Mouse (Mus musculus): ENCODE measurements around the gene Irf8. TPM values are rescaled to one million over a fixed set of nuclear protein-coding genes. Genes with fewer than 3 reads are reported as not detected.
A peak's percentile ranks its signal among the peaks of the same experiment; 100 is the strongest.
"Not testable (repeated sequence)": the region's sequence is repeated elsewhere in the genome, so short reads cannot be mapped to it uniquely, and the experiment has no call there.

Irf8 gene
- polyA plus RNA-seq, 1 experiment from 2014 or later, result 4.7 TPM

DNA sequence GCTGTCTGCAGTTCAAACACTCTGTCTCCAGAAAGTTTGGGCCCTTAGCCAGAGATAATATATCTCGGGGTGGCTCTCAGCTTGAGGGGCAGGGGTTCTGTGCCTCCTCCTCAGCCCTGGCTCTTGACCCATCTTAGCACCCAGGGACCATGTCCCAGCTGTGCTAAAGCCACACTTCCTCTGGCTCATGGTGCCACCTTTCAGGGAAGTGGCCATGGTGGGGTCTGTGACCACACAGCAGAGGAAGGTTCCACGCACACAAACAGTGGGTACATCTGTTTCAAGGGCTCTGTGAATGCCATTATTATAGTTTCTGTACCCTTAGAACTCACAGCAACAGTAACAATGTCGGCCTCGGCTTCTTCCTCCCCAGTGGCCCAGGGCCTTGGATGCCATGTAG, 47.6 kb downstream of the Irf8 start:
- Histone ChIP-seq H3K36me3 (no peaks in the 10 kb centered on the region), H3K9ac (replicated peaks) (no peak overlapping the region), H3K9me3 (no peaks in the 10 kb centered on the region), H3K27ac (replicated peaks) (no peak overlapping the region), H3K4me1 (no peaks in the 10 kb centered on the region), H3K4me2 (replicated peaks) (no peak overlapping the region), H3K27me3 (0 out of 2 replicates have a peak, but pooled peaks cover 7% of the 10 kb centered on the region), H3K4me3 (no peak overlapping the region)
- 85% methylated on average over 4 of the region's 4 CpGs for WGBS
- no peak for ATAC-seq (ENCODE audit: low FRiP score, low read depth)

DNA sequence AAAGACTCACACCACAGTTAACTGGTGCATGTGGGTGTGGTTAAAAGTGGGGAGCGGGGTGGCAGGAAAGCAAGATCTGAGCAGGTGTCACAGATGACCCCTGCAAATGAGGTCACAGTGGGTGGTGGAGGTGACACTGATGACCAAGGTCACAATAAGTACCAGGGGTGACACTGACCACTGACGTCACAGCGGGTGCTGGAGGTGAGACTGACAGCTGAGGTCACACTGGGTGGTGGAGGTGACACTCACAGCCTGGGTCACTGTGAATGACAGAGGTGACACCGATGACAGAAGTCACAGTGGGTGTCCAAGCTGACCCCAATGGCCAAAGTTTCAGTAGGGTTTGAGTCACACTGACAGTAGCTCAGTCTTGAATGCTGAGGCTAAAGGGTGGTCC, 50.6 kb downstream of the Irf8 start:
- no peak overlapping the region for H3K4me2 ChIP-seq (replicated peaks)
- 82% methylated on average over 4 of the region's 4 CpGs for WGBS
- H3K4me3 ChIP-seq, result no peak overlapping the region
- no peaks in the 10 kb centered on the region for H3K27me3 ChIP-seq
- no peaks in the 10 kb centered on the region for H3K9me3 ChIP-seq
- H3K4me1 ChIP-seq, result no peaks in the 10 kb centered on the region
- no peak overlapping the region for H3K27ac ChIP-seq (replicated peaks)
- no peaks in the 10 kb centered on the region for H3K36me3 ChIP-seq
- ATAC-seq (ENCODE audit: low FRiP score, low read depth), result no peak
- H3K9ac ChIP-seq (replicated peaks), result no peak overlapping the region

- WGBS, result 41% methylated on average over 5 of the region's 5 CpGs
- no peaks in the 10 kb centered on the region for H3K9me3 ChIP-seq
- no peaks in the 10 kb centered on the region for H3K27me3 ChIP-seq
- H3K4me1 ChIP-seq, result no peaks in the 10 kb centered on the region
- H3K27ac ChIP-seq (replicated peaks), result no peak overlapping the region
- no peak for ATAC-seq (ENCODE audit: low FRiP score, low read depth)
- no peak overlapping the region for H3K4me3 ChIP-seq
- no peak overlapping the region for H3K4me2 ChIP-seq (replicated peaks)
- H3K36me3 ChIP-seq, result no peaks in the 10 kb centered on the region
- H3K9ac ChIP-seq (replicated peaks), result no peak overlapping the region
Measured at GRCm38 (mm10) chr8:120787631-120788030, 51.5 kb downstream of the Irf8 start.

DNA sequence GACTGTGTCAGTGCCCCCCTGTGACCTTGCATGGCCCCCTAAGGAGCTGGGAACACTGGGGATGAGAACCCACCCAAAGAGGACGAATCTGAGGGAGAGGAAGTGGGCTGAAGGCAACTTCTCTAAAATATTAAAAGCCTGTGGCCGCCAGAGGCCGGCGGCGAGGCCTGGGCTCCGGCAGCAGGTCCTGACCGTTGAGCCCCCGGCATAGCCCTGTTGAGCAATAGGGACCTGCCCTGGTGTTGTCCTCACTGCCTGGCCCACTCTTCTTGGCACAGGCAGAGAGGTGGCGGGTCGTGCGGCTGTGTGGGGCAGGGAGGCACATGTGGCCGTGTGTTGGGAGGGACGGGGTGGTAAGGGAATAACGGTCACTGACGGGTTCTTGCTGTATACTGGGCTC, 56.6 kb downstream of the Irf8 start:
- Histone ChIP-seq H3K4me3 (no peak overlapping the region), H3K9ac (replicated peaks) (no peak overlapping the region), H3K4me1 (no peaks in the 10 kb centered on the region), H3K4me2 (replicated peaks) (no peak overlapping the region), H3K36me3 (no peaks in the 10 kb centered on the region), H3K27me3 (peaks cover 2% of the 10 kb centered on the region; the same call in 1 of the 2 replicates), H3K27ac (replicated peaks) (no peak overlapping the region), H3K9me3 (no peaks in the 10 kb centered on the region)
- 85% methylated on average over 15 of the region's 15 CpGs for whole genome bisulfite sequencing
- no peak for ATAC-seq (ENCODE audit: low FRiP score, low read depth)

DNA sequence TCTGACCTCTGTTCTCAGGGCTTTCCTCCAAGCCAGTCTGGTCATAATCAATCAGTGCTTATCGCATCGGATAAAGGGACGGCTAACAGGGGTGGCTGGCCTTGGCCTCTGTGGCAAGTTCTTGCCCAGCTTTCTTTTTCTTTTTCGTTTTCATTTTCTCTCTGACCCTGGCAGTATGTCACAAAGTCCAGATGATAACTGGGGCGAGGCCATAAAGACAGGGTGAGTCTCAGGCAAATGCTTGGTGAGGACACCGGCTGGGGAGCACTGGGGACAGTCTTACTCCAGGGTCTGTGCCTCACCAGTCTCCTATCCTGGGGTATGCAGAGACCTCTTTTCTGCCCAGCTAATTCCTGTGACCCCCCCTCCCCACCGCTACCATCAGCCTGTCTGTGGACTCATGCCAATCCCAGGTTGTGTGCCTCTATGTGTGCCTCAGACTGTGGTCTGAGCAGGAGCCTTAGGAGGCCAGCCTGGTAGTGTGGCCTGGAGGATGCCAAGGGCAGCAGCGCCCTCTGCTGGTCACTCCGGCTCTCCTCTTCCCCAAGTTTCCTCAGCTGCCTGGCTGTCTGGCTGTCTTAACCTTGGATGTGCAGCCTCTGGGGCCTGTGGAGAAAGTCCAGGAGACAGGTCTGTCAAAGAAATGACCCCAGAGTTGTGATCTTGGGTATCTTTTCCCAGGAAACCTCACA, 59.9 kb downstream of the Irf8 start:
- H3K36me3 ChIP-seq, result no peaks in the 10 kb centered on the region
- H3K27me3 ChIP-seq, result peaks cover 15% of the 10 kb centered on the region
- no peak overlapping the region for H3K4me2 ChIP-seq (replicated peaks)
- H3K9me3 ChIP-seq, result no peaks in the 10 kb centered on the region
- 0 out of 2 replicates have a peak, but pooled peaks have one; percentile 57 for ATAC-seq (ENCODE audit: low FRiP score, low read depth)
- WGBS, result 41% methylated on average over 9 of the region's 9 CpGs
- no peak overlapping the region for H3K27ac ChIP-seq (replicated peaks)
- no peaks in the 10 kb centered on the region for H3K4me1 ChIP-seq
- H3K9ac ChIP-seq (replicated peaks), result no peak overlapping the region
- no peak overlapping the region for H3K4me3 ChIP-seq

DNA sequence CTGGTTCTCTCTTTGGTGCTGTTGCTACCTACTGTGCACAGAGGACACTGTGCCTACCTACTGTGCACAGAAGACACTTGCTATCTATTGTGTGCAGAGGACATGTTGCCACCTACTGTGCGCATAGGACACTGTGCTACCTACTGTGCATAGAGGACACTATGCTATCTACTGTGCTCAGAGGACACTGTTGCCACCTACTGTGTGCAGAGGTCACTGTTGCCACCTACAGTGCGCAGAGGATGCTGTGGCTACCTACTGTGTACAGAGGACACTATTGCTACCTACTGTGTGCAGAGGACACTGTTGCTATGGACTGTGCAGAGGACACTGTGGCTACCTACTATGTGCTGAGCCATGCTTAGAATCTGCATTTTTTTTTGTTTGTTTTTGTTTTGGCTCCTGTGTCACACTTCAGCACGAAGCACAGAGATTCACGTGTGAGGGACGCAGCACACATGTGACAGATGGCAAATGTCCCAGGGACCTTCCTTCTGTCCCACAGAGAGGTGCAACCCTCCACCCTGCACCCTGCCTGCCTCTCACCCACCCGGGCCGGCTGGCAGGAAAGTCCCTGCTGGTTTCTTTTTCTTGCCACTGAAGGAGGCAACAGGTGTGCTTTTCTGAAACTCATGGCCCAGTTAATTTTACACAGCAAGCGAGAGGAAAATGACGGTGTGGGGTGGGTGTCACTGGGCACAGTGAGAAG, 61.0 kb downstream of the Irf8 start:
- H3K4me1 ChIP-seq, result no peaks in the 10 kb centered on the region
- H3K27ac ChIP-seq (replicated peaks), result no peak overlapping the region
- no peak overlapping the region for H3K4me3 ChIP-seq
- no peak overlapping the region for H3K4me2 ChIP-seq (replicated peaks)
- 83% methylated on average over 9 of the region's 9 CpGs for WGBS
- H3K36me3 ChIP-seq, result no peaks in the 10 kb centered on the region
- ATAC-seq (ENCODE audit: low FRiP score, low read depth), result no peak
- no peaks in the 10 kb centered on the region for H3K9me3 ChIP-seq
- H3K9ac ChIP-seq (replicated peaks), result no peak overlapping the region
- H3K27me3 ChIP-seq, result peaks cover 22% of the 10 kb centered on the region

GRCm38 (mm10) chr8:120800308-120800865, 64.2 kb downstream of the Irf8 start:
- no peak overlapping the region for H3K4me3 ChIP-seq
- peak; percentile 30; the same call in 1 of the 2 replicates for ATAC-seq (ENCODE audit: low FRiP score, low read depth)
- H3K36me3 ChIP-seq, result no peaks in the 10 kb centered on the region

GRCm38 (mm10) chr8:120803661-120804375, 67.7 kb downstream of the Irf8 start:
- peaks cover 12% of the 10 kb centered on the region for H3K27me3 ChIP-seq
- H3K4me3 ChIP-seq; H3K27ac ChIP-seq (replicated peaks); H3K4me1 ChIP-seq; H3K36me3 ChIP-seq; H3K4me2 ChIP-seq (replicated peaks); H3K9ac ChIP-seq (replicated peaks); ATAC-seq (ENCODE audit: low FRiP score, low read depth); H3K9me3 ChIP-seq: not testable (repeated sequence)
- WGBS, result 54% methylated on average over 6 of the region's 6 CpGs

More at GRCm38 (mm10) chr8:120800308-120800865, 64.2 kb downstream of the Irf8 start:
- Histone ChIP-seq H3K27ac (replicated peaks) (no peak overlapping the region), H3K4me2 (replicated peaks) (peak overlapping the region; percentile 36), H3K9ac (replicated peaks) (no peak overlapping the region; the same call in 1 of the 2 replicates), H3K9me3 (no peaks in the 10 kb centered on the region), H3K4me1 (no peaks in the 10 kb centered on the region), H3K27me3 (peaks cover 19% of the 10 kb centered on the region)
- 7% methylated on average over 17 of the region's 17 CpGs for WGBS

- 82% methylated on average over 3 of the region's 3 CpGs for WGBS
- ATAC-seq (ENCODE audit: low FRiP score, low read depth), result no peak
- peaks cover 12% of the 10 kb centered on the region for H3K27me3 ChIP-seq
- H3K27ac ChIP-seq (replicated peaks), result no peak overlapping the region
- H3K9ac ChIP-seq (replicated peaks), result no peak overlapping the region
- no peaks in the 10 kb centered on the region for H3K9me3 ChIP-seq
- no peak overlapping the region for H3K4me2 ChIP-seq (replicated peaks)
- H3K4me1 ChIP-seq, result no peaks in the 10 kb centered on the region
- H3K36me3 ChIP-seq, result no peaks in the 10 kb centered on the region
- no peak overlapping the region for H3K4me3 ChIP-seq
Measured at GRCm38 (mm10) chr8:120804741-120805140, 68.6 kb downstream of the Irf8 start.

Other genes starting within 250 kb of the Irf8 start
- 73.7 and 84.8 TPM in 2 replicates for gene Gins2, start 147.1 kb upstream of the Irf8 start, polyA plus RNA-seq (2016; fragmentation: Nextera tagmentation; extraction: Ambion mirVana)
- gene 1190005I06Rik, start 88.7 kb upstream of the Irf8 start, polyA plus RNA-seq (2016; fragmentation: Nextera tagmentation; extraction: Ambion mirVana), result 5.2 and 5.7 TPM in 2 replicates
- 2.1 and 3.0 TPM in 2 replicates for gene Gm27021, start 68.3 kb upstream of the Irf8 start, polyA plus RNA-seq (2016; fragmentation: Nextera tagmentation; extraction: Ambion mirVana)
- 895 and 905 TPM in 2 replicates for gene Cox4i1, start 68.1 kb upstream of the Irf8 start, polyA plus RNA-seq (2016; fragmentation: Nextera tagmentation; extraction: Ambion mirVana)
- 215 and 235 TPM in 2 replicates for gene Emc8, start 67.8 kb upstream of the Irf8 start, polyA plus RNA-seq (2016; fragmentation: Nextera tagmentation; extraction: Ambion mirVana)

Measured in midbrain, embryonic 12.5 days (tissue).